In the genomic region with DNA sequence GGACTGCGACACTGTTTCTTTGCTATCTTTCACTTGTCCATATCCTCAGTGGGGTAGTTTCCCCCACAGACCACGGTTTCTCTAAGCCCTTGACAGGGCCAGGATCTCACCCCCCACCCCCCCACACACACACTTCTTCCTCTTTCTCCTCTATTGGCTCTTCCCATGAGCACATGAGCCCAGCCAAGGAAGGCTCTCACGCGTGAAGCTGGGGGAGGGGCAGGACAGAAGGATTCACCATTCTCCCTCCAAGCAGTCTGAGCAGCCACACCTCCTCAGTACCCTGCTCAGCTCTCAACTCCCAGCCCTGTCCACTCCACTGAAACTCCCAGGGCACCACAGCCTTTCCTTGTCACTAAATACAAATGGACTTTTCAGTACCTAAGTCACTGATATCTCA, we compare ENCODE assay signal across 8 mouse cellular contexts. TPM values are rescaled to one million over a fixed set of nuclear protein-coding genes. Genes with fewer than 3 reads are reported as not detected.
DNase-seq lines count a peak whose midpoint lies in the region; ATAC-seq and TF ChIP-seq lines count a peak whose summit lies in the region.

No protein-coding gene starts in this region.

- POLR2A ChIA-PET in Patski (lab: Charles Lee), result interaction anchor here (1.1 kb wide), 1 partner anchor 13 kb away, joined by 4 read pairs; no protein-coding TSS in a partner anchor

- H3K9ac ChIP-seq in heart, embryonic 11.5 days (ENCODE audit: low read depth, low read length), result no peak overlapping the region
- H3K9ac ChIP-seq in hindbrain, embryonic 16.5 days (ENCODE audit: low read depth, low read length), result no peak overlapping the region

- 17% methylated on average over 4 of the region's 4 CpGs for WGBS in heart, embryonic 11.5 days (ENCODE audit: insufficient replicate concordance)
- WGBS in hindbrain, embryonic 16.5 days, result 13% methylated on average over 4 of the region's 4 CpGs

- 0 out of 2 replicates have a peak, but pooled peaks have one; percentile 42 for ATAC-seq in heart, embryonic 11.5 days (replicated peaks; ENCODE audit: insufficient number of reproducible peaks, low FRiP score, low TSS enrichment)
- peak; percentile 67 for ATAC-seq in Patski
- ATAC-seq in hindbrain, embryonic 16.5 days, result peak; percentile 65; the same call in 1 of the 2 replicates

- H3K4me3 ChIP-seq in heart, embryonic 11.5 days (ENCODE audit: low read depth, low read length), result no peak overlapping the region
- no peak overlapping the region for H3K4me3 ChIP-seq in hindbrain, embryonic 16.5 days (ENCODE audit: low read length)

- intact Hi-C loops in heart, postnatal 25 days (cut with DNase I), result no loop called here

- no peak overlapping the region for H3K27ac ChIP-seq in heart, embryonic 11.5 days (ENCODE audit: low read depth, low read length)
- H3K27ac ChIP-seq in hindbrain, embryonic 16.5 days (ENCODE audit: low read depth, low read length), result no peak overlapping the region

- DNase-seq in heart, postnatal 25 days (ENCODE audit: low spot score), result no peak
- peak; percentile 39 for DNase-seq in Patski (ENCODE audit: low read depth, low spot score)
- peak; percentile 35 for DNase-seq in mesoderm, embryonic 11.5 days (ENCODE audit: low read depth, low spot score)
- DNase-seq in gastrocnemius, postnatal 4 days (ENCODE audit: low spot score in 2 of 2), result no peak
- no peak for DNase-seq in right cerebral cortex, adult 18-20 months
- no peak for DNase-seq in urinary bladder, postnatal 10 days (ENCODE audit: low spot score)

- CTCF ChIA-PET in Patski (lab: Charles Lee), result interaction anchor here (1.7 kb wide), 1 partner anchor 15 kb away, joined by 5 read pairs; no protein-coding TSS in a partner anchor

- peaks cover 30% of the 10 kb centered on the region for H3K4me1 ChIP-seq in heart, embryonic 11.5 days (ENCODE audit: control insufficient read depth, insufficient read depth, low read length)
- peaks cover 19% of the 10 kb centered on the region for H3K4me1 ChIP-seq in hindbrain, embryonic 16.5 days (ENCODE audit: control insufficient read depth, insufficient read depth, low read depth, low read length)

- TF ChIP-seq CTCF in Patski (IDR thresholded peaks at IDR 0.05), result no peak

- in situ Hi-C loops in Patski (cut with MboI; ENCODE audit: low pct_unique_long_range_greater_than_20kb), result no loop called here

- no peak overlapping the region for H3K4me2 ChIP-seq in heart, embryonic 11.5 days
- no peak overlapping the region for H3K4me2 ChIP-seq in hindbrain, embryonic 16.5 days (ENCODE audit: low read length)

- no peaks in the 10 kb centered on the region for H3K9me3 ChIP-seq in heart, embryonic 11.5 days (replicated peaks; ENCODE audit: control insufficient read depth, low read length)
- H3K9me3 ChIP-seq in hindbrain, embryonic 16.5 days (ENCODE audit: control insufficient read depth, low read length), result no peaks in the 10 kb centered on the region

- H3K36me3 ChIP-seq in heart, embryonic 11.5 days (ENCODE audit: control insufficient read depth, insufficient read depth, low read length), result no peaks in the 10 kb centered on the region; the same call in 1 of the 2 replicates
- H3K36me3 ChIP-seq in hindbrain, embryonic 16.5 days (ENCODE audit: control insufficient read depth, insufficient read depth, low read length), result no peaks in the 10 kb centered on the region

- H3K27me3 ChIP-seq in heart, embryonic 11.5 days (ENCODE audit: control insufficient read depth, insufficient read depth, low read length), result no peaks in the 10 kb centered on the region
- H3K27me3 ChIP-seq in Patski, result no peaks in the 10 kb centered on the region
- H3K27me3 ChIP-seq in hindbrain, embryonic 16.5 days (replicated peaks; ENCODE audit: control insufficient read depth, insufficient read depth, low read length), result no peaks in the 10 kb centered on the region

RNA-seq across cellular contexts. Expression of a gene that starts 47.2 kb away (rescaled TPM):
- 13.4 and 14.2 TPM in 2 replicates for polyA plus RNA-seq in heart, embryonic 11.5 days (2014; fragmentation: Nextera tagmentation; extraction: Ambion mirVana)
- 10 to 100 TPM; 14.3 to 15.7 TPM for total RNA-seq in heart, postnatal 25 days (2021)
- polyA plus RNA-seq in Patski (2021), result 25.6 TPM
- polyA plus RNA-seq in hindbrain, embryonic 16.5 days (2015; fragmentation: Nextera tagmentation; extraction: Ambion mirVana), result 14.2 and 16.1 TPM in 2 replicates
- 10 to 100 TPM; 28.7 to 32.1 TPM for total RNA-seq in gastrocnemius, postnatal 4 days (2021)

Comparison
In these comparisons a context has a peak if more than half of its experiments do, and no peak if none do; other contexts are left out.
1. DNase-seq: peak in Patski (single experiment) and mesoderm, embryonic 11.5 days (single experiment); none in heart, postnatal 25 days (single experiment), gastrocnemius, postnatal 4 days (0 of 2), right cerebral cortex, adult 18-20 months (single experiment) and urinary bladder, postnatal 10 days (single experiment).
2. Peak in every context shown above with its lines, with median percentiles within 50 percentile points of each other: ATAC-seq.